Mouse (Mus musculus) neural tube, embryonic 11.5 days (tissue): Measurements from ENCODE around the gene Hist1h4c. TPM values are rescaled to one million over a fixed set of nuclear protein-coding genes. Genes with fewer than 3 reads are reported as not detected.
A peak's percentile ranks its signal among the peaks of the same experiment; 100 is the strongest.

ENCODE experiments used
- ATAC-seq: fragments of 200-750 bp; cut with Nextera tagmentation; 2 replicates; pipeline ENCODE4 v1.8.0; 2017; ENCODE audit warnings: moderate number of reproducible peaks, mild to moderate bottlenecking, moderate TSS enrichment, moderate library complexity; ENCODE audit not compliant: insufficient read depth, low FRiP score, low TSS enrichment
- DNase-seq: peaks from one replicate; pipeline ENCODE4 v3.0.0-alpha.2; 2015; ENCODE audit warnings: low spot score
- H3K27ac ChIP-seq: fragments of 300-500 bp; sonication (generic); 2 replicates; pipeline ENCODE4 v1.5.1; 2014; ENCODE audit warnings: low read depth, mild to moderate bottlenecking, low read length
- H3K27me3 ChIP-seq: fragments of 300-500 bp; sonication (generic); 2 replicates; pipeline ENCODE4 v1.6.1; 2014; ENCODE audit warnings: mild to moderate bottlenecking, low read length, mixed read lengths; ENCODE audit not compliant: control insufficient read depth, insufficient read depth
- H3K36me3 ChIP-seq: fragments of 300-500 bp; sonication (generic); 2 replicates; pipeline ENCODE4 v1.6.1; 2014; ENCODE audit warnings: mild to moderate bottlenecking, low read length, moderate library complexity, mixed read lengths; ENCODE audit not compliant: control insufficient read depth, insufficient read depth
- H3K4me1 ChIP-seq: fragments of 300-500 bp; sonication (generic); 2 replicates; pipeline ENCODE4 v1.6.1; 2014; ENCODE audit warnings: low read length, mixed read lengths; ENCODE audit not compliant: control insufficient read depth, insufficient read depth
- H3K4me2 ChIP-seq: fragments of 300-500 bp; sonication (generic); 2 replicates; pipeline ENCODE4 v1.6.1; 2014; ENCODE audit warnings: low read depth, mild to moderate bottlenecking, moderate library complexity
- H3K4me3 ChIP-seq: fragments of 300-500 bp; sonication (generic); 2 replicates; pipeline ENCODE4 v1.5.1; 2014; ENCODE audit warnings: low read depth, low read length
- H3K9ac ChIP-seq: fragments of 300-500 bp; sonication (generic); 2 replicates; pipeline ENCODE4 v1.6.1; 2014; ENCODE audit warnings: mild to moderate bottlenecking, low read length
- H3K9me3 ChIP-seq: fragments of 300-500 bp; sonication (generic); 2 replicates; pipeline ENCODE4 v1.6.1; 2016; ENCODE audit warnings: low read length; ENCODE audit not compliant: control insufficient read depth
- WGBS: fragments of 180-500 bp; shearing (Covaris S2); extraction: QIAGEN DNeasy Blood & Tissue Kit; methylation state at CpG from one replicate; pipeline ENCODE4 v1.1.7; 2014; 5-methylcytosine and 5-hydroxymethylcytosine counted together
- polyA plus RNA-seq: library from polyadenylated mRNA; unstranded; fragments of >200 nt; fragmentation: Nextera tagmentation; extraction: Ambion mirVana; gene quantifications from 2 replicates; pipeline ENCODE4 v1.2.1, GENCODE M21; 2014

Hist1h4c gene
- polyA plus RNA-seq, 1 experiment from 2014 or later: 5.2 TPM

- H3K4me2 ChIP-seq: no peak overlapping the region
- no peak overlapping the region for H3K27ac ChIP-seq
- H3K27me3 ChIP-seq: no peaks in the 10 kb centered on the region
- no peaks in the 10 kb centered on the region for H3K36me3 ChIP-seq
- WGBS: 98% methylated on average over 9 of the region's 9 CpGs
- ATAC-seq: no peak
- 0 out of 2 replicates have a peak, but pooled peaks cover 3% of the 10 kb centered on the region for H3K4me1 ChIP-seq
- no peak for DNase-seq
- no peak overlapping the region for H3K9ac ChIP-seq
- H3K4me3 ChIP-seq: no peak overlapping the region
- no peaks in the 10 kb centered on the region for H3K9me3 ChIP-seq
Observed at GRCm38 (mm10) chr13:23694956-23695355, 3.3 kb downstream of the Hist1h4c start.

GRCm38 (mm10) chr13:23693856-23694440 is 4.3 kb downstream of the Hist1h4c start:
- no peaks in the 10 kb centered on the region for H3K36me3 ChIP-seq
- no peak overlapping the region for H3K4me3 ChIP-seq
- H3K4me2 ChIP-seq: no peak overlapping the region
- 0 out of 2 replicates have a peak, but pooled peaks cover 3% of the 10 kb centered on the region for H3K4me1 ChIP-seq
- WGBS: 83% methylated on average over 6 of the region's 6 CpGs
- H3K9ac ChIP-seq: no peak overlapping the region
- H3K27me3 ChIP-seq: no peaks in the 10 kb centered on the region
- no peaks in the 10 kb centered on the region for H3K9me3 ChIP-seq
- no peak for DNase-seq
- ATAC-seq: no peak
- no peak overlapping the region for H3K27ac ChIP-seq

- WGBS: 83% methylated on average over 2 of the region's 2 CpGs
- Histone ChIP-seq H3K4me1 (0 out of 2 replicates have a peak, but pooled peaks cover 4% of the 10 kb centered on the region), H3K9me3 (no peaks in the 10 kb centered on the region), H3K27ac (no peak overlapping the region), H3K4me3 (no peak overlapping the region), H3K9ac (no peak overlapping the region), H3K36me3 (no peaks in the 10 kb centered on the region), H3K27me3 (no peaks in the 10 kb centered on the region), H3K4me2 (no peak overlapping the region)
- no peak for ATAC-seq
- DNase-seq: no peak
Observed at GRCm38 (mm10) chr13:23689459-23689858, 8.8 kb downstream of the Hist1h4c start.

- Histone ChIP-seq H3K36me3 (no peaks in the 10 kb centered on the region), H3K9me3 (no peaks in the 10 kb centered on the region), H3K27ac (no peak overlapping the region), H3K4me1 (0 out of 2 replicates have a peak, but pooled peaks cover 4% of the 10 kb centered on the region), H3K4me3 (no peak overlapping the region), H3K4me2 (no peak overlapping the region), H3K27me3 (no peaks in the 10 kb centered on the region), H3K9ac (no peak overlapping the region)
- no peak for DNase-seq
- WGBS: 93% methylated on average over 2 of the region's 2 CpGs
- ATAC-seq: no peak
Observed at GRCm38 (mm10) chr13:23688956-23689355, 9.3 kb downstream of the Hist1h4c start.

- no peak overlapping the region for H3K4me3 ChIP-seq
- no peaks in the 10 kb centered on the region for H3K36me3 ChIP-seq
- ATAC-seq (no peak), DNase-seq (no peak)
- no peaks in the 10 kb centered on the region for H3K27me3 ChIP-seq
- WGBS: 95% methylated on average over 7 of the region's 7 CpGs
- 0 out of 2 replicates have a peak, but pooled peaks cover 5% of the 10 kb centered on the region for H3K4me1 ChIP-seq
- no peaks in the 10 kb centered on the region for H3K9me3 ChIP-seq
- H3K4me2 ChIP-seq: no peak overlapping the region
- H3K9ac ChIP-seq: no peak overlapping the region
- H3K27ac ChIP-seq: no peak overlapping the region
Observed at GRCm38 (mm10) chr13:23687907-23688306, 10.3 kb downstream of the Hist1h4c start.

DNA sequence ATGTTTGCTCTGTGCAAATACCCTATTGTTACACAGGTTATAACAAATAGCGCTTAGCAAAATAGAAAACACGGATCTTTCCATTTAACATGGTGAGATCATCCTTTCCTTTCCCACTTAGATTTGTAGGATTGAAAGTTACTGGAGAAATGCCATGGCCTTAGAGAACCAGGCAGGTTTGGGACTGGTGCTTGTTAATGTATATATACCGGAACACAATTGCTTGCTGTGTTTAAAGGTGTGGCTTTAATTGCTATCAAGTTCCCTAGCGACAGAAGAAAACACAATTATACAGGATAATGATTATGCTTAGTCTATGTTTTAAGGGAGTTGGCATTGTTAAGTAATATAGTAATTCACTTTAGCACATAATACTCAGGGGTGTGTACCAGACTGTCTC is 11.1 kb downstream of the Hist1h4c start:
- H3K4me1 ChIP-seq: 0 out of 2 replicates have a peak, but pooled peaks cover 8% of the 10 kb centered on the region
- no peaks in the 10 kb centered on the region for H3K36me3 ChIP-seq
- H3K4me3 ChIP-seq: no peak overlapping the region
- H3K27ac ChIP-seq: no peak overlapping the region
- WGBS: 92% methylated on average over 4 of the region's 4 CpGs
- DNase-seq (no peak), ATAC-seq (no peak)
- no peaks in the 10 kb centered on the region for H3K9me3 ChIP-seq
- no peak overlapping the region for H3K4me2 ChIP-seq
- no peaks in the 10 kb centered on the region for H3K27me3 ChIP-seq
- H3K9ac ChIP-seq: no peak overlapping the region

DNA sequence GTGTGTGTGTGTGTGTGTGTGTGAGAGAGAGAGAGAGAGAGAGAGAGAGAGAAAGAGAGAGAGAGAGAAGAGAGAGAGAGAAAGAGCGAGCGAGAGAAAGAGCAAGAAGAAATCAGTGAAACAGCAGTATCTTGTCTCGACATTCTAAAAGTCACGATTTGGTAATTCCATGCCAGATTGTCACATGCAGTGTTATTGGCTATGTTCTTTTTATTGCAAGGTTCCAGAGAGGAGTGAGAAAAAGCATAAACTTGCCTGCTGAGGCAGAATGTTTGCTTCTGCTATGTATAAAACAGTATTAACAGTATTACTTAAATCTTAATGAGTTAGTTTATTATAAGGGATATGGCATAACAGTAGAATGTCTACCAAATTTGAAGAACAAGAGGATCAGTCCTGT is 12.3 kb downstream of the Hist1h4c start:
- WGBS: 64% methylated on average over 4 of the region's 4 CpGs
- peak overlapping the region; percentile 55 for H3K4me2 ChIP-seq
- H3K9ac ChIP-seq: peak overlapping the region; percentile 68
- H3K4me3 ChIP-seq: peak overlapping the region; percentile 35
- ATAC-seq (no peak), DNase-seq (no peak)
- H3K9me3 ChIP-seq: no peaks in the 10 kb centered on the region
- 0 out of 2 replicates have a peak, but pooled peaks cover 8% of the 10 kb centered on the region for H3K4me1 ChIP-seq
- no peaks in the 10 kb centered on the region for H3K36me3 ChIP-seq
- H3K27ac ChIP-seq: peak overlapping the region; percentile 96
- no peaks in the 10 kb centered on the region for H3K27me3 ChIP-seq

DNA sequence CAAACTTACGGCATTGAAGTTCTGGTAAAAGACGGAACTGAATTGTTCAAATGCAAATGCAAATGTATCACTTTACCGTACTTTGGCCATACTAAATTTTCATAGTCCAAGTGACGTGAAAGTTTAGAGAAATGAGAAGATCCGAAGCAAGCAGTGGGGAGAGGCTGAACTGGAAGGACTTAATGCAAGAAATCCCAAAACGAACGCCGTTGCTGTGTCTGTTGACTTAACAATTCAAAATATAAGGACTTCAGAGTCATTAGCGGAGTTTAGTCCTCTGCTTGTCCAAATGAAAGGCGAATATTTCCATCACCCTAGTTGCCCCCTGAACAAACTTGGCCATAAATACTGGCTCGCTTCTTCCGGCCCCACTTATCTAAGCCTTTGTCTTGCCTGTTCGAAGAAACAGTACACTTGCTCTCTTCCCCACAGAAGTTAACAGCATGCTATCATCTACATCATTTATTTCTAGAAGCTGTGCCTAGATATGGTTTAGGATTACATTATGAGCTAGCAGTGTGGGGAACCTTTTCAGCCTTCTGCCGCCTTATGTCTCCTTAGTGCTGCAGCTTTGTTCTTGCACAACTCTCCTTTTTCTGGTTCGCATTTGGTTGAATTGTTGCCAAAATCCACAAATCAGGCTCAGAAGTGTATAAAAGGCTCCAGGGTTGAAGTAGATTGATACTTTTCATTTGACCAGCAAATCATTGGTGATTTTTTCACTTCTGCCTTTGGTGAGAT is 13.0 kb downstream of the Hist1h4c start:
- H3K27ac ChIP-seq: peak overlapping the region; percentile 96
- peak overlapping the region; percentile 55 for H3K4me2 ChIP-seq
- peak overlapping the region; percentile 68 for H3K9ac ChIP-seq
- H3K4me1 ChIP-seq: 0 out of 2 replicates have a peak, but pooled peaks cover 8% of the 10 kb centered on the region
- 15% methylated on average over 15 of the region's 15 CpGs for WGBS
- no peak for ATAC-seq
- peak overlapping the region; percentile 35 for H3K4me3 ChIP-seq
- no peaks in the 10 kb centered on the region for H3K36me3 ChIP-seq
- peak; percentile 58 for DNase-seq
- no peaks in the 10 kb centered on the region for H3K27me3 ChIP-seq
- H3K9me3 ChIP-seq: no peaks in the 10 kb centered on the region
